Mouse (Mus musculus): ENCODE results near the gene Mrln. TPM values are rescaled to one million over a fixed set of nuclear protein-coding genes. Genes with fewer than 3 reads are reported as not detected.
"Not testable (repeated sequence)": the region's sequence is repeated elsewhere in the genome, so short reads cannot be mapped to it uniquely, and the experiment has no call there.

Mrln gene
- polyA plus RNA-seq, 1 experiment from 2014 or later = 11.0 TPM

- no peaks in the 10 kb centered on the region for H3K27me3 ChIP-seq (ENCODE audit: control insufficient read depth, insufficient read depth, low read length)
- no peaks in the 10 kb centered on the region; the same call in 1 of the 2 replicates for H3K36me3 ChIP-seq (ENCODE audit: control insufficient read depth, insufficient read depth, low read length)
- no peak overlapping the region for H3K9ac ChIP-seq (ENCODE audit: low read length)
- H3K9me3 ChIP-seq (ENCODE audit: control insufficient read depth, low read length) = no peaks in the 10 kb centered on the region
- no peak overlapping the region for H3K4me3 ChIP-seq (ENCODE audit: low read depth, low read length)
- ATAC-seq (ENCODE audit: insufficient read depth, low FRiP score, low TSS enrichment) (0 out of 2 replicates have a peak, but pooled peaks have one; percentile 38), DNase-seq (ENCODE audit: low spot score) (no peak)
- WGBS = 92% methylated on average over 7 of the region's 7 CpGs
- no peak overlapping the region for H3K4me2 ChIP-seq (ENCODE audit: low read depth)
- H3K27ac ChIP-seq (ENCODE audit: low read depth, low read length) = no peak overlapping the region
- no peaks in the 10 kb centered on the region for H3K4me1 ChIP-seq (ENCODE audit: control insufficient read depth, insufficient read depth, low read length)
These were observed 5.5 kb upstream of the Mrln start for GRCm38 (mm10) chr10:70198951-70199463.

GRCm38 (mm10) chr10:70199466-70200210, 4.8 kb upstream of the Mrln start:
- Histone ChIP-seq H3K4me2 (ENCODE audit: low read depth) (no peak overlapping the region), H3K9me3 (ENCODE audit: control insufficient read depth, low read length) (no peaks in the 10 kb centered on the region), H3K36me3 (ENCODE audit: control insufficient read depth, insufficient read depth, low read length) (no peaks in the 10 kb centered on the region), H3K27ac (ENCODE audit: low read depth, low read length) (no peak overlapping the region), H3K27me3 (ENCODE audit: control insufficient read depth, insufficient read depth, low read length) (no peaks in the 10 kb centered on the region), H3K4me3 (ENCODE audit: low read depth, low read length) (no peak overlapping the region), H3K9ac (ENCODE audit: low read length) (no peak overlapping the region), H3K4me1 (ENCODE audit: control insufficient read depth, insufficient read depth, low read length) (no peaks in the 10 kb centered on the region)
- DNase-seq (ENCODE audit: low spot score) (no peak), ATAC-seq (ENCODE audit: insufficient read depth, low FRiP score, low TSS enrichment) (no peak)
- 90% methylated on average over 6 of the region's 6 CpGs for WGBS

GRCm38 (mm10) chr10:70200889-70201500, 3.5 kb upstream of the Mrln start:
- no peak for ATAC-seq (ENCODE audit: insufficient read depth, low FRiP score, low TSS enrichment)
- no peak overlapping the region for H3K4me3 ChIP-seq (ENCODE audit: low read depth, low read length)

DNA sequence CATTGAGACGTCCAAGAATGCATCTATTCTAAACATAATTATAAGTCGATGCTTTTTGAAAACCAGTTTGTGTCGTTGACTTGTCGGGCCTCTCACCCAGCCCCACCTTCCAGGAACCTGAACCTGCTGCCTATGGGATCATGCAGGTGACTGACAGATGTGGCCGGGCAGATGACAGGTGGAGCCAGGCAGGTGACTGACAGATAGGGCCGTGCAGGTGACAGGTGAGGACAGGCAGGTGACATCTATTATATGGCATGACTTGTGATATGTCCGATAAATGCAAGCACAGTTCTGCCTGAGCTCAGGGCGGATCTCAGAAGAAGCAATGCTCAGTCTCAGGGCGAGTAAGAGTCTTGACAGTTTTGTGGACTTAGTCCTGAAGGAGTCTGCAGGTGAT, 6.8 kb downstream of the Mrln start:
- no peaks in the 10 kb centered on the region for H3K27me3 ChIP-seq (ENCODE audit: control insufficient read depth, insufficient read depth, low read length)
- H3K27ac ChIP-seq (ENCODE audit: low read depth, low read length) = no peak overlapping the region
- DNase-seq (ENCODE audit: low spot score) (no peak), ATAC-seq (ENCODE audit: insufficient read depth, low FRiP score, low TSS enrichment) (no peak)
- H3K4me2 ChIP-seq (ENCODE audit: low read depth) = no peak overlapping the region
- H3K36me3 ChIP-seq (ENCODE audit: control insufficient read depth, insufficient read depth, low read length) = no peaks in the 10 kb centered on the region
- no peaks in the 10 kb centered on the region for H3K4me1 ChIP-seq (ENCODE audit: control insufficient read depth, insufficient read depth, low read length)
- WGBS = 87% methylated on average over 9 of the region's 9 CpGs
- H3K4me3 ChIP-seq (ENCODE audit: low read depth, low read length) = no peak overlapping the region
- no peaks in the 10 kb centered on the region for H3K9me3 ChIP-seq (ENCODE audit: control insufficient read depth, low read length)
- H3K9ac ChIP-seq (ENCODE audit: low read length) = no peak overlapping the region

More at GRCm38 (mm10) chr10:70200889-70201500, 3.5 kb upstream of the Mrln start:
- no peak overlapping the region for H3K27ac ChIP-seq (ENCODE audit: low read depth, low read length)
- H3K9ac ChIP-seq (ENCODE audit: low read length) = no peak overlapping the region
- no peaks in the 10 kb centered on the region for H3K27me3 ChIP-seq (ENCODE audit: control insufficient read depth, insufficient read depth, low read length)
- DNase-seq (ENCODE audit: low spot score) = no peak
- no peaks in the 10 kb centered on the region for H3K36me3 ChIP-seq (ENCODE audit: control insufficient read depth, insufficient read depth, low read length)
- H3K4me2 ChIP-seq (ENCODE audit: low read depth) = no peak overlapping the region
- H3K4me1 ChIP-seq (ENCODE audit: control insufficient read depth, insufficient read depth, low read length) = no peaks in the 10 kb centered on the region
- 78% methylated on average over 12 of the region's 12 CpGs for WGBS
- H3K9me3 ChIP-seq (ENCODE audit: control insufficient read depth, low read length) = no peaks in the 10 kb centered on the region

GRCm38 (mm10) chr10:70220971-70221370, 16.5 kb downstream of the Mrln start:
- Histone ChIP-seq H3K4me1 (ENCODE audit: control insufficient read depth, insufficient read depth, low read length) (no peaks in the 10 kb centered on the region), H3K4me2 (ENCODE audit: low read depth) (no peak overlapping the region), H3K4me3 (ENCODE audit: low read depth, low read length) (no peak overlapping the region), H3K9ac (ENCODE audit: low read length) (no peak overlapping the region), H3K36me3 (ENCODE audit: control insufficient read depth, insufficient read depth, low read length) (no peaks in the 10 kb centered on the region), H3K27ac (ENCODE audit: low read depth, low read length) (no peak overlapping the region), H3K9me3 (ENCODE audit: control insufficient read depth, low read length) (no peaks in the 10 kb centered on the region), H3K27me3 (ENCODE audit: control insufficient read depth, insufficient read depth, low read length) (no peaks in the 10 kb centered on the region)
- DNase-seq (ENCODE audit: low spot score) (no peak), ATAC-seq (ENCODE audit: insufficient read depth, low FRiP score, low TSS enrichment) (no peak)
- WGBS = 72% methylated on average over 5 of the region's 5 CpGs

DNA sequence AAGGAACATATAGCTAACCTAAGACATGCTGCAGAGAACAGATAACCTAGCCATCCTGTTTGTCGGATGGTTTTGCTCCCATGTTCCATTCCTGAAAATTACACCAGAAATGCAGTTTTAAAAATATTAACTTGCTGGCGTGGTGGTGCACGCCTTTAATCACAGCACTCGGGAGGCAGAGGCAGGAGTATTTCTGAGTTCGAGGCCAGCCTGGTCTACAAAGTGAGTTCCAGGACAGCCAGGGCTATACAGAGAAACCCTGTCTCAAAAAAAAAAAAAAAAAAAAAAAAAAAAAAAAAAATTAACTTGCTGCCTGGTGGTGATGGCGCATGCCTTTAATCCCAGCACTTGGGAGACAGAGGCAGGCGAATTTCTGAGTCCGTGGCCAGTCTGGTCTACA, 17.8 kb downstream of the Mrln start:
- not testable (repeated sequence) for H3K4me3 ChIP-seq (ENCODE audit: low read depth, low read length); H3K9me3 ChIP-seq (ENCODE audit: control insufficient read depth, low read length); H3K4me2 ChIP-seq (ENCODE audit: low read depth); H3K9ac ChIP-seq (ENCODE audit: low read length); H3K4me1 ChIP-seq (ENCODE audit: control insufficient read depth, insufficient read depth, low read length); H3K27ac ChIP-seq (ENCODE audit: low read depth, low read length); DNase-seq (ENCODE audit: low spot score); H3K27me3 ChIP-seq (ENCODE audit: control insufficient read depth, insufficient read depth, low read length); H3K36me3 ChIP-seq (ENCODE audit: control insufficient read depth, insufficient read depth, low read length); ATAC-seq (ENCODE audit: insufficient read depth, low FRiP score, low TSS enrichment)
- 90% methylated on average over 8 of the region's 8 CpGs for WGBS

DNA sequence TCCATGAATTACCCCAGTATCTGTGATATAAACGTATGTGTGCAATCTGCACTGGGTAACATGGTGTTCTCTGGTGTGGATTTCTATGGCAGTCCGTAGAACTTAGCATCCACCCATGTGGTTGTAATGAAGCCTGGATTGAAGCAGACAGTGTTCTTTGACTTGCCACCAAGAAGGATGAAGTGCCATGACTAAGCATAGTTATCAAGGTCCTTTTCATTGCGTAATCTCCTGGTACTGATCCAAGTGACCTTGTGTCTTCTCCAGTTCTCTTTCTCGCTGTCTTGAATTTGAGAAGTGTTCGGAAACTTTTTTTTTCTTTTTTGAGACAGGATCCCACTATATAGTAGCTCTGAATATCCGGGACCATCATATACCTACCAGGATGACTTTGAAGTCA, 20.1 kb downstream of the Mrln start:
- WGBS = 85% methylated on average over 6 of the region's 6 CpGs
- Histone ChIP-seq H3K4me2 (ENCODE audit: low read depth) (no peak overlapping the region), H3K9me3 (ENCODE audit: control insufficient read depth, low read length) (no peaks in the 10 kb centered on the region), H3K9ac (ENCODE audit: low read length) (no peak overlapping the region), H3K36me3 (ENCODE audit: control insufficient read depth, insufficient read depth, low read length) (no peaks in the 10 kb centered on the region), H3K4me1 (ENCODE audit: control insufficient read depth, insufficient read depth, low read length) (no peaks in the 10 kb centered on the region), H3K27ac (ENCODE audit: low read depth, low read length) (no peak overlapping the region), H3K4me3 (ENCODE audit: low read depth, low read length) (no peak overlapping the region), H3K27me3 (ENCODE audit: control insufficient read depth, insufficient read depth, low read length) (no peaks in the 10 kb centered on the region)
- DNase-seq (ENCODE audit: low spot score) (no peak), ATAC-seq (ENCODE audit: insufficient read depth, low FRiP score, low TSS enrichment) (no peak)

DNA sequence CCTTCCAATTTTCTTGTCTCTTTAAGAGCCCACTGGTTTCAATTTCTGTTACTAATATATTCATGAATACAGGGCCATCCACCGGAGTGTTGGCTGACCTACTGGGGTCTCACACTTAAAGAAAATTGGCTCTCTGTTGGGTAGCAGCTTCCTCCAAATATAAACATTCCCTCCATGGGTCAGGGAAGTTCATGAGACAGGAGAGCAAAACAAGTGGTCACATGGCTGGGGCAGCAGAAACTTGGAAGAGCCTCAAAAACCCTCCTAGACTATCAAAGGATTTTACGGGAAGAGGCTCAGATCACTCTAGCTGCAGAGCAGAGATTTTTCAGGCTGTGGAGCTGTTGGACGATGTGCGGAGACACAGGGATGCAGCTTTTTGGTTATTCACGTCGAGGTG, 21.3 kb downstream of the Mrln start:
- 83% methylated on average over 6 of the region's 6 CpGs for WGBS
- no peaks in the 10 kb centered on the region for H3K9me3 ChIP-seq (ENCODE audit: control insufficient read depth, low read length)
- H3K36me3 ChIP-seq (ENCODE audit: control insufficient read depth, insufficient read depth, low read length) = no peaks in the 10 kb centered on the region
- no peak overlapping the region for H3K27ac ChIP-seq (ENCODE audit: low read depth, low read length)
- H3K9ac ChIP-seq (ENCODE audit: low read length) = no peak overlapping the region
- H3K27me3 ChIP-seq (ENCODE audit: control insufficient read depth, insufficient read depth, low read length) = no peaks in the 10 kb centered on the region
- no peak for DNase-seq (ENCODE audit: low spot score)
- no peak overlapping the region for H3K4me2 ChIP-seq (ENCODE audit: low read depth)
- H3K4me1 ChIP-seq (ENCODE audit: control insufficient read depth, insufficient read depth, low read length) = no peaks in the 10 kb centered on the region
- no peak overlapping the region for H3K4me3 ChIP-seq (ENCODE audit: low read depth, low read length)
- no peak for ATAC-seq (ENCODE audit: insufficient read depth, low FRiP score, low TSS enrichment)

GRCm38 (mm10) chr10:70226608-70227007, 22.1 kb downstream of the Mrln start:
- Histone ChIP-seq H3K27me3 (ENCODE audit: control insufficient read depth, insufficient read depth, low read length) (no peaks in the 10 kb centered on the region), H3K4me2 (ENCODE audit: low read depth) (no peak overlapping the region), H3K9me3 (ENCODE audit: control insufficient read depth, low read length) (no peaks in the 10 kb centered on the region), H3K27ac (ENCODE audit: low read depth, low read length) (no peak overlapping the region), H3K4me3 (ENCODE audit: low read depth, low read length) (no peak overlapping the region), H3K4me1 (ENCODE audit: control insufficient read depth, insufficient read depth, low read length) (no peaks in the 10 kb centered on the region), H3K36me3 (ENCODE audit: control insufficient read depth, insufficient read depth, low read length) (no peaks in the 10 kb centered on the region), H3K9ac (ENCODE audit: low read length) (no peak overlapping the region)
- DNase-seq (ENCODE audit: low spot score) (no peak), ATAC-seq (ENCODE audit: insufficient read depth, low FRiP score, low TSS enrichment) (no peak)

All from neural tube, embryonic 11.5 days (tissue).